Mouse (Mus musculus) heart, postnatal 25 days (tissue): ENCODE results near the gene Zfp710. TPM values are rescaled to one million over a fixed set of nuclear protein-coding genes. Genes with fewer than 3 reads are reported as not detected.
"Not testable (repeated sequence)": the region's sequence is repeated elsewhere in the genome, so short reads cannot be mapped to it uniquely, and the experiment has no call there.

Experiments
- DNase-seq: peaks from one replicate; pipeline ENCODE4 v3.0.0; 2022; ENCODE audit warnings: low spot score
- intact Hi-C: fragments of 180-260 bp; cut with DNase I; formaldehyde crosslinking; loops from one replicate; pipeline ENCODE4 v1.15.1; 2025
- total RNA-seq, 2 experiments: library from RNA; stranded (reverse); gene quantifications; 2 replicates each; pipeline ENCODE4 v1.2.3; 2021

Zfp710 gene
- total RNA-seq = 10 to 100 TPM; 27.7 to 29.9 TPM

- intact Hi-C loops = loop anchor here (2.0 to 10.0 kb wide), 2 partner anchors 54 to 190 kb away; no protein-coding TSS in a partner anchor
- peak; percentile 88 for DNase-seq
These were observed at the start of gene Zfp710 for GRCm38 (mm10) chr7:80024521-80025390. Zfp710 (plus strand) TSS chr7:80024814.

DNA sequence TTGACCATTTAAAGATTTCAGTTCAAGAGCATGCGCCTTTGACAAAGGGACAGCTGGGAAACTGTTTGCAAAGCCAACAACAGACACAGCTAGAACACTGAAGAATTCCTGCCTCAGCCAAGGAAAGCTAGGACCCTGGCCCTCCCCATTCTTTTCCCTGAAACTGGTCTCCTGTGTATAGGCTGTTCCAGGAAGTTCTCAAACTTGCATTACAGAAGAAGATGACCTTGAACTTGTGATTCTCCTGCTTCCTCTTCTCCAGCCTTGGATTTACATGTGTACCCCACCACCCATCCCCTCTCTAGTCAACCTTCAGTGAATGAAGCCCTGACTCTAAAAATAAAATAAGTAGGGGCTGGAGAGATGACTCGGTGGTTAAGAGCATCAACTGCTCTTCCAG lies 49.3 kb upstream of the Zfp710 start:
- intact Hi-C loops = no loop called here

DNA sequence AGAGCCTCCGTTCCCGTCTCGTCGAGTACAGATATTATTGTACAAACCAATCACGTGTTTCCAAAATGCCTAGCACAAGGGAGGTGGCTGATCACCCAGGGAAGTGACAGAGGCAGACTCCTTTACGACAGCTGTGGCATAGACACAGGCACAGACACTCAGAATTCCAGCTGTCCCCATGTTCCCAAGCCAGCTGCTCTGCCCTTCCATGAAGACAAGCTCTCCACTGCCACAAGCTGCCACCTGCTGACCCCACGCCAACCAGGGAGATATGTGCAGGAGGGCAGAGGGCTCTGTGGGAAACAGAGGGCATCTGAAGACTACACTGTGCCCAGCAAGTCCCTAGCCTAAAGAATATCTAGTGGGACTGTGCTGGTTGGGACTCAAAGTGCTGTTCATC lies 37.9 kb upstream of the Zfp710 start:
- intact Hi-C loops = no loop called here
- DNase-seq = no peak

More for the DNA sequence above, 49.3 kb upstream of the Zfp710 start:
- DNase-seq = no peak

DNA sequence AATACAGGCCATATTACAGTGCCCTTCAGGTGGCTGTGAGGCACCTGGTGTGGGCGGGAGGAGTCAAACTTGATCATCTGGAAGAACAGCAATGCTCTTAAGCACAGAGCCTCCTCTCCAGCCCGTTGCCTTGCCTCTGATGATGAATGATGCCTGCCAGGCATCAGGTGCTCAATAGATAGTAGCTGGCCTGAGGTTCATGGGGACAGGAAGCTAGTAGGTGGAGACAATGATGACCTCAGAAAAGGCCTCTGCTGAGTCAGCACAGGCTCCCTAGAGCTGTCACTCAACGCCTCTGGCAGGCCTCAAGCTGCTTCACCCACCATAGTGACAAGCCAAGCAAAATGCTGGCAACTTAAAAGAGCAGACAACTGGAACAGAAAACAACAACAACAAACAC lies 36.9 kb upstream of the Zfp710 start:
- DNase-seq = no peak
- intact Hi-C loops = no loop called here

- DNase-seq, intact Hi-C loops: not testable (repeated sequence)
These were observed 36.1 kb upstream of the Zfp710 start for GRCm38 (mm10) chr7:79988466-79988865.

GRCm38 (mm10) chr7:79994476-79994875 lies 30.1 kb upstream of the Zfp710 start:
- DNase-seq = no peak
- intact Hi-C loops = no loop called here

DNA sequence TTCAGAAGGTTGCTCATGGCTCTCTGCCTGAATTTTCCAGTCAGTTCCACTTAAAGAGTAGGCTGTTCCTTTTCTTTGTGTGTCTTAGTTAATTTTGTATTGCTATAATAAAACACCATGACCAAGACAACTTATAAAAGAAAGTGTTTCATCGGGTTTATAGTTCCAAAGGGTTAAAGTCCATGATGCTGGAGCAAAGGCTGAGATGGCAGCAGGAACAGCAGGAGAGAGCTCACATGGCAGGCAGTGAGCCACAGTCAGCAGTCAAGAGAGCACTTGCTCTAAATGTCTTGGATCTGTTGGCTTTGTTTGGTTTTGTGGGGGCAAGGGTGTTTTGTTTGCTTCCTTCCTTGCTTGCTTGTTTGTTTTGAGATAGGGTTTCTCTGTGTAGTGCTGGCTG lies 26.9 kb upstream of the Zfp710 start:
- intact Hi-C loops = no loop called here

DNA sequence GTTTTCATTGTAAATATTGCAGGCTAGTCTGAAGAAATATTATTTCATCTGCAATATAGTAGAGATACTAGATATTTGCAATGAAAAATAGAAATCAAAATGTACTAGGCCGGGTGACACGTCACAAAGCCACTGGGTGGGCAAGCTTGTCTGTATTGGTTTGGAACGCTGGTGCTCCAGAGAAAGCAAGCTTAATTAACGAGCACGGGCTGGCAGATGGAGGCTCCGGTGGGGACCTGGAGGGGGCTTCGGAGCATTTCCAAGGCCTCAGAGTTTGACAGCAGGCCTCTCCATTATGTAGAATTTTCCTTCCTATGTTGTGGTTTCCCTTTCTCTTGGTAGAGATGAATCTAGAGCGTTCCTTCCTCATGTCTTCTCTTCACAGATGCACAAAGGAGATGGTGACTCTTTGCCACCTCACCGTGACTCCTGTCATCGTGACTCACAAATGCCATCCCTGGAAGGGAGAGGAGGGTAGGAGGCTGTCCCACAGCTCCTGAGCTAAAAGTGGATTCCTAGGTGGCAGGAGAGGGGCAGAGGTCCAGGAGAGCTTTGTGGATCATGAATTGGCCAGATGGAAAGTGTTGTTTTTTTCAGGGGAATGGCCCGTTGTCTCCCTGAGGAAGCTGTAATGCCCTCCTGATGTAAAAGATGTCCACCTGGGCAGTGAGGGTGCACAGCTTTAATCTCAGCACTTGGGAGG lies 22.1 kb upstream of the Zfp710 start:
- DNase-seq = no peak
- intact Hi-C loops = no loop called here

More for the DNA sequence above, 26.9 kb upstream of the Zfp710 start:
- DNase-seq = no peak

- no peak for DNase-seq
- intact Hi-C loops = no loop called here
These were observed 19.6 kb upstream of the Zfp710 start for GRCm38 (mm10) chr7:80004776-80005554.

- DNase-seq = no peak
- intact Hi-C loops = loop anchor here (10.0 kb wide), 1 partner anchor 206 kb away; no protein-coding TSS in a partner anchor
These were observed 13.9 kb upstream of the Zfp710 start for GRCm38 (mm10) chr7:80010680-80011079.

- intact Hi-C loops = loop anchor here (10.0 kb wide), 1 partner anchor 207 kb away; no protein-coding TSS in a partner anchor
- DNase-seq = no peak
These were observed 13.1 kb upstream of the Zfp710 start for GRCm38 (mm10) chr7:80011470-80011869.

GRCm38 (mm10) chr7:80013884-80014550 lies 10.6 kb upstream of the Zfp710 start:
- intact Hi-C loops = loop anchor here (10.0 kb wide), 1 partner anchor 209 kb away; no protein-coding TSS in a partner anchor
- DNase-seq = no peak

GRCm38 (mm10) chr7:80014826-80015755 lies 9.5 kb upstream of the Zfp710 start:
- no peak for DNase-seq
- intact Hi-C loops = loop anchor here (5.0 to 10.0 kb wide), 2 partner anchors 78 to 210 kb away; partner anchors contain the start of gene Arpin

- no peak for DNase-seq
- intact Hi-C loops = loop anchor here (5.0 to 10.0 kb wide), 2 partner anchors 81 to 214 kb away; partner anchors contain the start of gene Arpin
These were observed 5.8 kb upstream of the Zfp710 start for GRCm38 (mm10) chr7:80018506-80019452.

- intact Hi-C loops = loop anchor here (2.0 to 10.0 kb wide), 2 partner anchors 55 to 191 kb away; no protein-coding TSS in a partner anchor
- DNase-seq = no peak
These were observed 786 bp upstream of the Zfp710 start for GRCm38 (mm10) chr7:80023621-80024435.
